Mouse (Mus musculus) liver, embryonic 15.5 days (tissue): Measurements from ENCODE around the gene Gatd1. TPM values are rescaled to one million over a fixed set of nuclear protein-coding genes. Genes with fewer than 3 reads are reported as not detected.

Experiments
- ATAC-seq: fragments of 200-750 bp; cut with Nextera tagmentation; 2 replicates; pipeline ENCODE4 v1.8.0; 2017; ENCODE audit warnings: moderate number of reproducible peaks, mild to moderate bottlenecking, moderate library complexity; ENCODE audit not compliant: insufficient read depth
- H3K27ac ChIP-seq: fragments of 300-500 bp; sonication (generic); replicated peaks from 2 replicates; pipeline ENCODE4 v1.5.1; 2015; ENCODE audit warnings: mild to moderate bottlenecking, inconsistent platforms
- H3K27me3 ChIP-seq: fragments of 300-500 bp; sonication (generic); 2 replicates; pipeline ENCODE4 v1.6.1; 2015; ENCODE audit warnings: mild to moderate bottlenecking, inconsistent platforms
- H3K36me3 ChIP-seq: fragments of 300-500 bp; sonication (generic); replicated peaks from 2 replicates; pipeline ENCODE4 v1.6.1; 2015; ENCODE audit warnings: moderate library complexity, mild to moderate bottlenecking, inconsistent platforms
- H3K4me1 ChIP-seq: fragments of 300-500 bp; sonication (generic); replicated peaks from 2 replicates; pipeline ENCODE4 v1.6.1; 2015; ENCODE audit warnings: inconsistent platforms
- H3K4me2 ChIP-seq: fragments of 300-500 bp; sonication (generic); 2 replicates; pipeline ENCODE4 v1.6.1; 2015; ENCODE audit warnings: moderate library complexity, mild to moderate bottlenecking, inconsistent platforms
- H3K4me3 ChIP-seq: fragments of 300-500 bp; sonication (generic); replicated peaks from 2 replicates; pipeline ENCODE4 v1.5.1; 2015; ENCODE audit warnings: mild to moderate bottlenecking, inconsistent platforms
- H3K9ac ChIP-seq: fragments of 300-500 bp; sonication (generic); 2 replicates; pipeline ENCODE4 v1.6.1; 2015; ENCODE audit warnings: moderate library complexity, mild to moderate bottlenecking, inconsistent platforms
- H3K9me3 ChIP-seq: fragments of 300-500 bp; sonication (generic); replicated peaks from 2 replicates; pipeline ENCODE4 v1.6.1; 2016; ENCODE audit warnings: inconsistent platforms
- WGBS: fragments of 180-500 bp; shearing (Covaris S2); methylation state at CpG from one replicate; pipeline ENCODE4 v1.1.7; 2015; ENCODE audit warnings: mixed read lengths; ENCODE audit not compliant: insufficient replicate concordance; 5-methylcytosine and 5-hydroxymethylcytosine counted together
- polyA plus RNA-seq: library from polyadenylated mRNA; unstranded; fragments of >200 nt; fragmentation: Nextera tagmentation; extraction: Ambion mirVana; gene quantifications from 2 replicates; pipeline ENCODE4 v1.2.1, GENCODE M21; 2015

The Gatd1 gene
- polyA plus RNA-seq, 1 experiment from 2014 or later, result 15.7 TPM

- ATAC-seq, result peak; percentile 40; the same call in 1 of the 2 replicates
- H3K27me3 ChIP-seq, result no peaks in the 10 kb centered on the region
- no peak overlapping the region for H3K4me3 ChIP-seq
- H3K9me3 ChIP-seq, result no peaks in the 10 kb centered on the region
- H3K4me1 ChIP-seq, result no peaks in the 10 kb centered on the region; the same call in 1 of the 2 replicates
- peaks cover 76% of the 10 kb centered on the region for H3K36me3 ChIP-seq
- H3K27ac ChIP-seq, result no peak overlapping the region
- H3K9ac ChIP-seq, result no peak overlapping the region
- H3K4me2 ChIP-seq, result no peak overlapping the region
- 36% methylated on average over 5 of the region's 5 CpGs for WGBS
These were observed 10.6 kb downstream of the Gatd1 start for GRCm38 (mm10) chr7:141403305-141403704.

- Histone ChIP-seq H3K4me2 (0 out of 2 replicates have a peak overlapping the region, but pooled peaks have one; percentile 96), H3K27ac (peak overlapping the region; percentile 100; the same call in 1 of the 2 replicates), H3K4me1 (peaks cover 51% of the 10 kb centered on the region), H3K36me3 (peaks cover 52% of the 10 kb centered on the region), H3K9me3 (no peaks in the 10 kb centered on the region), H3K9ac (no peak overlapping the region), H3K4me3 (no peak overlapping the region), H3K27me3 (no peaks in the 10 kb centered on the region)
- no peak for ATAC-seq
- WGBS, result 47% methylated on average over 1 of the region's 1 CpGs
These were observed 18.6 kb downstream of the Gatd1 start for GRCm38 (mm10) chr7:141395348-141395747.

- no peak overlapping the region for H3K9ac ChIP-seq
- H3K4me2 ChIP-seq, result peak overlapping the region; percentile 96
- H3K9me3 ChIP-seq, result no peaks in the 10 kb centered on the region
- H3K4me1 ChIP-seq, result peaks cover 56% of the 10 kb centered on the region
- H3K36me3 ChIP-seq, result peaks cover 46% of the 10 kb centered on the region
- ATAC-seq, result no peak
- 13% methylated on average over 6 of the region's 6 CpGs for WGBS
- H3K27me3 ChIP-seq, result no peaks in the 10 kb centered on the region
- peak overlapping the region; percentile 100 for H3K27ac ChIP-seq
- H3K4me3 ChIP-seq, result peak overlapping the region; percentile 82; the same call in 1 of the 2 replicates
These were observed 19.2 kb downstream of the Gatd1 start for GRCm38 (mm10) chr7:141394771-141395170.

GRCm38 (mm10) chr7:141394158-141394557, 19.8 kb downstream of the Gatd1 start:
- H3K9me3 ChIP-seq, result no peaks in the 10 kb centered on the region
- peak overlapping the region; percentile 85 for H3K9ac ChIP-seq
- peaks cover 40% of the 10 kb centered on the region for H3K36me3 ChIP-seq
- no peaks in the 10 kb centered on the region for H3K27me3 ChIP-seq
- peak overlapping the region; percentile 96 for H3K4me2 ChIP-seq
- WGBS, result 9% methylated on average over 7 of the region's 7 CpGs
- H3K4me3 ChIP-seq, result peak overlapping the region; percentile 82
- H3K4me1 ChIP-seq, result peaks cover 63% of the 10 kb centered on the region
- ATAC-seq, result peak; percentile 49
- peak overlapping the region; percentile 100 for H3K27ac ChIP-seq

- no peaks in the 10 kb centered on the region for H3K27me3 ChIP-seq
- peak overlapping the region; percentile 85 for H3K9ac ChIP-seq
- peak; percentile 47 for ATAC-seq
- peak overlapping the region; percentile 100 for H3K27ac ChIP-seq
- H3K9me3 ChIP-seq, result no peaks in the 10 kb centered on the region
- peak overlapping the region; percentile 96 for H3K4me2 ChIP-seq
- H3K4me3 ChIP-seq, result peak overlapping the region; percentile 82
- 13% methylated on average over 9 of the region's 9 CpGs for WGBS
- peaks cover 25% of the 10 kb centered on the region for H3K36me3 ChIP-seq
- peaks cover 77% of the 10 kb centered on the region for H3K4me1 ChIP-seq
These were observed 21.2 kb downstream of the Gatd1 start for GRCm38 (mm10) chr7:141392552-141393222.

GRCm38 (mm10) chr7:141391625-141392551, 22.0 kb downstream of the Gatd1 start, which contains the start of gene Taldo1:
Gene Taldo1 (plus strand): TSS chr7:141392199.
- Histone ChIP-seq H3K4me1 (peaks cover 85% of the 10 kb centered on the region), H3K27me3 (no peaks in the 10 kb centered on the region), H3K4me3 (peak within 1 kb of the TSS; percentile 82), H3K4me2 (peak within 1 kb of the TSS; percentile 96), H3K36me3 (peaks cover 17% of the 10 kb centered on the region), H3K9me3 (no peaks in the 10 kb centered on the region), H3K9ac (peak within 1 kb of the TSS; percentile 85), H3K27ac (peak within 1 kb of the TSS; percentile 100)
- under 1% methylated on average over 57 of the region's 57 CpGs for WGBS
- ATAC-seq, result peak; percentile 78

GRCm38 (mm10) chr7:141390326-141391259, 23.3 kb downstream of the Gatd1 start:
- Histone ChIP-seq H3K4me1 (peaks cover 82% of the 10 kb centered on the region), H3K4me3 (peak overlapping the region; percentile 82), H3K4me2 (peak overlapping the region; percentile 96), H3K27ac (peak overlapping the region; percentile 100), H3K9me3 (no peaks in the 10 kb centered on the region), H3K36me3 (peaks cover 4% of the 10 kb centered on the region), H3K9ac (peak overlapping the region; percentile 85; the same call in 1 of the 2 replicates), H3K27me3 (no peaks in the 10 kb centered on the region)
- no peak for ATAC-seq
- 40% methylated on average over 9 of the region's 9 CpGs for WGBS

GRCm38 (mm10) chr7:141388487-141389109, 25.3 kb downstream of the Gatd1 start:
- Histone ChIP-seq H3K27me3 (no peaks in the 10 kb centered on the region), H3K9ac (0 out of 2 replicates have a peak overlapping the region, but pooled peaks have one; percentile 1), H3K4me1 (peaks cover 65% of the 10 kb centered on the region), H3K27ac (peak overlapping the region; percentile 100), H3K36me3 (no peaks in the 10 kb centered on the region), H3K4me2 (peak overlapping the region; percentile 29; the same call in 1 of the 2 replicates), H3K9me3 (no peaks in the 10 kb centered on the region), H3K4me3 (no peak overlapping the region)
- 11% methylated on average over 3 of the region's 3 CpGs for WGBS
- 0 out of 2 replicates have a peak, but pooled peaks have one; percentile 2 for ATAC-seq

GRCm38 (mm10) chr7:141387807-141388486, 26.0 kb downstream of the Gatd1 start:
- H3K4me2 ChIP-seq, result peak overlapping the region; percentile 29; the same call in 1 of the 2 replicates

More at GRCm38 (mm10) chr7:141387807-141388486, 26.0 kb downstream of the Gatd1 start:
- Histone ChIP-seq H3K9me3 (no peaks in the 10 kb centered on the region), H3K27ac (peak overlapping the region; percentile 100), H3K9ac (0 out of 2 replicates have a peak overlapping the region, but pooled peaks have one; percentile 1), H3K27me3 (no peaks in the 10 kb centered on the region), H3K36me3 (no peaks in the 10 kb centered on the region), H3K4me3 (no peak overlapping the region), H3K4me1 (peaks cover 62% of the 10 kb centered on the region)
- no peak for ATAC-seq
- 19% methylated on average over 2 of the region's 2 CpGs for WGBS
